ENCODE assay signal across 13 mouse cellular contexts in the genomic region with DNA sequence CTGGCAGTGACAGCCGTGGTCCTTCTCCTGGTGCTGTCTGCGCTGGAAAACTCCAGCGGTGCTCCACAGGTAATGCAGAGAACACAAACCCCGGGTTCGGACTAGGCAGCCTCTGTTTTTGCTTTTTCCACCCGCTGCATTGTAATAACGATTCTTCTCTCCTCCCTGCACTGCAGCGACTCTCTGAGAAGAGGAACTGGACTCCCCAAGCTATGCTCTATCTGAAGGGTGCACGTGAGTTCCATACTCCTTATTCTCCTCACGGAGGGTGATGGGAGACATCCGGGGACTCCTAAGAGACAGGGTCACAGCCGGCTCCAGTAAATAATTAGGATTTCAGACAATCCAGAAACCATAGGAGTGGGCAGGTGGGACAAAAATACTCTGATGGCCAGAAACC. TPM values are rescaled to one million over a fixed set of nuclear protein-coding genes. Genes with fewer than 3 reads are reported as not detected.
DNase-seq lines count a peak whose midpoint lies in the region; ATAC-seq lines count a peak whose summit lies in the region.
"Had no signal": no experiment of that assay in that cellular context is flagged by ENCODE, and none has a peak within 500 bp of the region (broad histone marks: within the 10 kb centered on the region; RNA-seq: fewer than 3 reads in every experiment).

No protein-coding gene starts in this region.

- H3K4me1 ChIP-seq in heart, embryonic 11.5 days (ENCODE audit: control insufficient read depth, insufficient read depth, low read length) = 0 out of 2 replicates have a peak, but pooled peaks cover 4% of the 10 kb centered on the region
- H3K4me1 ChIP-seq in embryonic facial prominence, embryonic 10.5 days = peaks cover 19% of the 10 kb centered on the region
- H3K4me1 ChIP-seq in hindbrain, embryonic 13.5 days (replicated peaks) = peaks cover 12% of the 10 kb centered on the region
- H3K4me1 ChIP-seq in midbrain, embryonic 16.5 days (ENCODE audit: control insufficient read depth, insufficient read depth, low read length) = peaks cover 7% of the 10 kb centered on the region

- no peaks in the 10 kb centered on the region for H3K9me3 ChIP-seq in heart, embryonic 11.5 days (replicated peaks; ENCODE audit: control insufficient read depth, low read length)
- no peaks in the 10 kb centered on the region for H3K9me3 ChIP-seq in embryonic facial prominence, embryonic 10.5 days
- H3K9me3 ChIP-seq in hindbrain, embryonic 13.5 days = no peaks in the 10 kb centered on the region
- no peaks in the 10 kb centered on the region for H3K9me3 ChIP-seq in midbrain, embryonic 16.5 days (replicated peaks; ENCODE audit: control insufficient read depth, low read length, poor library complexity, severe bottlenecking)
- H3K9me3 ChIP-seq: limb, embryonic 13.5 days had no signal

- H3K27me3 ChIP-seq in heart, embryonic 11.5 days (ENCODE audit: control insufficient read depth, insufficient read depth, low read length) = peaks cover 16% of the 10 kb centered on the region
- H3K27me3 ChIP-seq in embryonic facial prominence, embryonic 10.5 days (replicated peaks; ENCODE audit: low read depth, poor library complexity, severe bottlenecking) = peaks cover 45% of the 10 kb centered on the region
- H3K27me3 ChIP-seq in hindbrain, embryonic 13.5 days = peaks cover 48% of the 10 kb centered on the region
- H3K27me3 ChIP-seq in midbrain, embryonic 16.5 days (ENCODE audit: control insufficient read depth, insufficient read depth, low read depth, low read length) = peaks cover 9% of the 10 kb centered on the region

- no peak overlapping the region for H3K4me3 ChIP-seq in heart, embryonic 11.5 days (ENCODE audit: low read depth, low read length)
- no peak overlapping the region; the same call in 1 of the 2 replicates for H3K4me3 ChIP-seq in embryonic facial prominence, embryonic 10.5 days
- no peak overlapping the region for H3K4me3 ChIP-seq in hindbrain, embryonic 13.5 days
- no peak overlapping the region; the same call in 1 of the 2 replicates for H3K4me3 ChIP-seq in midbrain, embryonic 16.5 days (ENCODE audit: low read depth, low read length)

- WGBS in heart, embryonic 11.5 days (ENCODE audit: insufficient replicate concordance) = 12% methylated on average over 12 of the region's 12 CpGs
- WGBS in embryonic facial prominence, embryonic 10.5 days = 11% methylated on average over 12 of the region's 12 CpGs
- WGBS in hindbrain, embryonic 13.5 days = 13% methylated on average over 12 of the region's 12 CpGs
- 19% methylated on average over 12 of the region's 12 CpGs for WGBS in midbrain, embryonic 16.5 days

- H3K4me2 ChIP-seq in heart, embryonic 11.5 days = peak overlapping the region; percentile 24; the same call in 1 of the 2 replicates
- H3K4me2 ChIP-seq in hindbrain, embryonic 13.5 days = peak overlapping the region; percentile 60
- peak overlapping the region; percentile 71 for H3K4me2 ChIP-seq in midbrain, embryonic 16.5 days (ENCODE audit: low read length)

- H3K27ac ChIP-seq in heart, embryonic 11.5 days (ENCODE audit: low read depth, low read length) = no peak overlapping the region
- no peak overlapping the region for H3K27ac ChIP-seq in embryonic facial prominence, embryonic 10.5 days (replicated peaks)
- H3K27ac ChIP-seq in hindbrain, embryonic 13.5 days = no peak overlapping the region
- H3K27ac ChIP-seq in midbrain, embryonic 16.5 days (ENCODE audit: low read length) = no peak overlapping the region
- H3K27ac ChIP-seq: limb, embryonic 13.5 days had no signal

- no peaks in the 10 kb centered on the region for H3K36me3 ChIP-seq in heart, embryonic 11.5 days (ENCODE audit: control insufficient read depth, insufficient read depth, low read length)
- H3K36me3 ChIP-seq in embryonic facial prominence, embryonic 10.5 days (replicated peaks) = no peaks in the 10 kb centered on the region
- H3K36me3 ChIP-seq in hindbrain, embryonic 13.5 days = peaks cover 5% of the 10 kb centered on the region; the same call in 1 of the 2 replicates
- no peaks in the 10 kb centered on the region for H3K36me3 ChIP-seq in midbrain, embryonic 16.5 days (ENCODE audit: control insufficient read depth, insufficient read depth, low read length)

- no peak overlapping the region for H3K9ac ChIP-seq in heart, embryonic 11.5 days (ENCODE audit: low read depth, low read length)
- no peak overlapping the region for H3K9ac ChIP-seq in hindbrain, embryonic 13.5 days
- no peak overlapping the region for H3K9ac ChIP-seq in midbrain, embryonic 16.5 days (ENCODE audit: low read depth, low read length)

- ATAC-seq in heart, embryonic 11.5 days (replicated peaks; ENCODE audit: insufficient number of reproducible peaks, low FRiP score, low TSS enrichment) = no peak
- no peak for ATAC-seq in hindbrain, embryonic 13.5 days (ENCODE audit: low FRiP score)
- ATAC-seq in midbrain, embryonic 16.5 days = peak; percentile 8; the same call in 1 of the 2 replicates
- no peak for ATAC-seq in CD4-positive, CD25-positive, alpha-beta regulatory T cell, adult 4 months

- DNase-seq in heart, adult 18-20 months = no peak
- peak; percentile 11 for DNase-seq in embryonic facial prominence, embryonic 10.5 days (ENCODE audit: low spot score)
- no peak for DNase-seq in kidney, adult 9 months
- DNase-seq in gastrocnemius, postnatal 4 days (ENCODE audit: low spot score in 2 of 2) = no peak
- DNase-seq: adrenal gland, postnatal 10 days; kidney, adult 2 months; lung, adult 18-20 months had no signal

RNA-seq across cellular contexts. Expression of gene Spx, which starts 0.6 kb away (rescaled TPM):
- 1.4 TPM in 1 of 2 replicates, not detected in the other for polyA plus RNA-seq in heart, embryonic 11.5 days (2014; fragmentation: Nextera tagmentation; extraction: Ambion mirVana)
- not detected for total RNA-seq in heart, adult 18-20 months (2021)
- 1.1 TPM in 2 replicates for polyA plus RNA-seq in embryonic facial prominence, embryonic 10.5 days (2016; fragmentation: Nextera tagmentation; extraction: Ambion mirVana)
- polyA plus RNA-seq in hindbrain, embryonic 13.5 days (2015; fragmentation: Nextera tagmentation; extraction: Ambion mirVana) = 3.6 and 9.5 TPM in 2 replicates
- 8.1 and 9.0 TPM in 2 replicates for polyA plus RNA-seq in midbrain, embryonic 16.5 days (2015; fragmentation: Nextera tagmentation; extraction: Ambion mirVana)
- under 1 TPM; 0.87 to 0.93 TPM for polyA plus RNA-seq in CD4-positive, CD25-positive, alpha-beta regulatory T cell, adult 4 months (2017; shearing (Covaris generic))
- total RNA-seq in gastrocnemius, postnatal 4 days (2021) = under 1 TPM in 1 of 2 experiments, not detected in 1; 0.41 TPM

RNA-seq across cellular contexts. Expression of gene Golt1b, which starts 26.8 kb away (rescaled TPM):
- polyA plus RNA-seq in heart, embryonic 11.5 days (2014; fragmentation: Nextera tagmentation; extraction: Ambion mirVana) = 93.5 and 97.9 TPM in 2 replicates
- 10 to 100 TPM; 15.2 to 15.6 TPM for total RNA-seq in heart, adult 18-20 months (2021)
- polyA plus RNA-seq in embryonic facial prominence, embryonic 10.5 days (2016; fragmentation: Nextera tagmentation; extraction: Ambion mirVana) = 120 and 126 TPM in 2 replicates
- polyA plus RNA-seq in hindbrain, embryonic 13.5 days (2015; fragmentation: Nextera tagmentation; extraction: Ambion mirVana) = 83.2 and 88.5 TPM in 2 replicates
- 80.1 and 82.4 TPM in 2 replicates for polyA plus RNA-seq in midbrain, embryonic 16.5 days (2015; fragmentation: Nextera tagmentation; extraction: Ambion mirVana)
- 10 to 100 TPM; 49.8 to 53.2 TPM for polyA plus RNA-seq in CD4-positive, CD25-positive, alpha-beta regulatory T cell, adult 4 months (2017; shearing (Covaris generic))
- 10 to 100 TPM; 38.8 to 41.6 TPM for total RNA-seq in gastrocnemius, postnatal 4 days (2021)

RNA-seq across cellular contexts. Expression of gene Recql, which starts 27.0 kb away (rescaled TPM):
- polyA plus RNA-seq in heart, embryonic 11.5 days (2014; fragmentation: Nextera tagmentation; extraction: Ambion mirVana) = 21.9 and 29.5 TPM in 2 replicates
- total RNA-seq in heart, adult 18-20 months (2021) = 10 to 100 TPM in 1 of 2 experiments, 1 to 10 TPM in 1; 7.1 to 13.0 TPM
- polyA plus RNA-seq in embryonic facial prominence, embryonic 10.5 days (2016; fragmentation: Nextera tagmentation; extraction: Ambion mirVana) = 34.3 and 37.4 TPM in 2 replicates
- polyA plus RNA-seq in hindbrain, embryonic 13.5 days (2015; fragmentation: Nextera tagmentation; extraction: Ambion mirVana) = 28.1 and 29.3 TPM in 2 replicates
- 25.6 and 27.4 TPM in 2 replicates for polyA plus RNA-seq in midbrain, embryonic 16.5 days (2015; fragmentation: Nextera tagmentation; extraction: Ambion mirVana)
- 10 to 100 TPM; 46.9 to 49.0 TPM for polyA plus RNA-seq in CD4-positive, CD25-positive, alpha-beta regulatory T cell, adult 4 months (2017; shearing (Covaris generic))
- 10 to 100 TPM; 10.7 to 14.3 TPM for total RNA-seq in gastrocnemius, postnatal 4 days (2021)

RNA-seq across cellular contexts. Expression of gene Gys2, which starts 59.1 kb away (rescaled TPM):
- 0.36 TPM in 1 of 2 replicates, not detected in the other for polyA plus RNA-seq in heart, embryonic 11.5 days (2014; fragmentation: Nextera tagmentation; extraction: Ambion mirVana)
- total RNA-seq in heart, adult 18-20 months (2021) = 1 to 10 TPM in 1 of 2 experiments, not detected in 1; 1.5 TPM
- not detected in 2 replicates for polyA plus RNA-seq in embryonic facial prominence, embryonic 10.5 days (2016; fragmentation: Nextera tagmentation; extraction: Ambion mirVana)
- polyA plus RNA-seq in hindbrain, embryonic 13.5 days (2015; fragmentation: Nextera tagmentation; extraction: Ambion mirVana) = 0.08 and 0.09 TPM in 2 replicates
- polyA plus RNA-seq in midbrain, embryonic 16.5 days (2015; fragmentation: Nextera tagmentation; extraction: Ambion mirVana) = 0.09 TPM in 1 of 2 replicates, not detected in the other
- polyA plus RNA-seq in CD4-positive, CD25-positive, alpha-beta regulatory T cell, adult 4 months (2017; shearing (Covaris generic)) = not detected
- total RNA-seq in gastrocnemius, postnatal 4 days (2021) = under 1 TPM in 1 of 2 experiments, not detected in 1; 0.23 TPM
- polyA plus RNA-seq: heart, postnatal 0 days; limb, embryonic 13.5 days had no signal
